Mouse (Mus musculus) ES-Bruce4 (cell line): ENCODE data around the gene A4galt.

Source experiments
- CTCF ChIP-seq: IDR thresholded peaks from one replicate; pipeline ENCODE4 v1.8.1; 2011; ENCODE audit warnings: low read depth, low read length
- EP300 ChIP-seq: IDR thresholded peaks from 2 replicates; pipeline ENCODE4 v1.6.1; 2011; ENCODE audit warnings: low read depth, low read length; ENCODE audit not compliant: insufficient read depth
- POLR2A ChIP-seq: IDR thresholded peaks from one replicate; pipeline ENCODE4 v1.8.1; 2011; ENCODE audit warnings: low read length; ENCODE audit not compliant: insufficient read depth

DNA sequence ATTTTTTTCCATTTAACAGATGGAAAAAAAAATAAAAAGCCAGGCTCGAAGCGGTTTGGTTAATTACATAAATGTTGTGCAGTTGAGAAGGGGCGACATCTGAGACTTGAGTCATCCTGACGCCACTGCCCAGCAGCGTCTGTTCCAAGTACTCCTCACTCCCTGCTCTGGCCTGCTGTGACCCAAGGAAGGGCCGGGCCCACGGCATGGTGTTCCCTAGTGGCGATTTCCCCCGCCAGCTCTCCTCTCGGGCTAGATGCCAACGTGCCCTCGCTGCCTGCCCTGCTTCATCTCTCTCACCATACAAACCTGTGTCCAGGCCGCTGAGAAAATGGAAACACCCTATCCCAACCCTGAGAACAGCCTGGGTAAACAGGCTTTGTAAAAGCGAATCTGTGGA, 486 bp upstream of the A4galt start:
- TF ChIP-seq CTCF (no peak), POLR2A (no peak), EP300 (no peak)
